Mouse (Mus musculus) kidney, adult 2 months (tissue): ENCODE data around the gene Tsen34.

Source experiments
- CTCF ChIP-seq: fragments of 200-500 bp; conservative IDR thresholded peaks from 2 replicates; pipeline ENCODE4 v1.5.1; 2011; ENCODE audit warnings: low read depth, mild to moderate bottlenecking, control low read depth, low read length, moderate library complexity, mixed read lengths; ENCODE audit not compliant: insufficient read depth, insufficient read length
- POLR2A ChIP-seq: fragments of 200-500 bp; IDR thresholded peaks from one replicate; pipeline ENCODE4 v1.6.1; 2011; ENCODE audit warnings: low read depth, low read length, control low read depth

GRCm38 (mm10) chr7:3692987-3693808 is 535 bp downstream of the Tsen34 start, which contains the start of gene Mboat7:
- TF ChIP-seq CTCF (no peak), POLR2A (peak; percentile 94)
